Mouse (Mus musculus): ENCODE data around the gene Cyb561d1. TPM values are rescaled to one million over a fixed set of nuclear protein-coding genes. Genes with fewer than 3 reads are reported as not detected.

Gene Cyb561d1
- 10.7 and 11.1 TPM in 2 replicates for polyA plus RNA-seq (2012; rRNA removed; ENCODE audit: low replicate concordance)

GRCm38 (mm10) chr3:108200329-108201323, at the start of gene Cyb561d1:
Cyb561d1 (minus strand) TSS chr3:108201212.

DNA sequence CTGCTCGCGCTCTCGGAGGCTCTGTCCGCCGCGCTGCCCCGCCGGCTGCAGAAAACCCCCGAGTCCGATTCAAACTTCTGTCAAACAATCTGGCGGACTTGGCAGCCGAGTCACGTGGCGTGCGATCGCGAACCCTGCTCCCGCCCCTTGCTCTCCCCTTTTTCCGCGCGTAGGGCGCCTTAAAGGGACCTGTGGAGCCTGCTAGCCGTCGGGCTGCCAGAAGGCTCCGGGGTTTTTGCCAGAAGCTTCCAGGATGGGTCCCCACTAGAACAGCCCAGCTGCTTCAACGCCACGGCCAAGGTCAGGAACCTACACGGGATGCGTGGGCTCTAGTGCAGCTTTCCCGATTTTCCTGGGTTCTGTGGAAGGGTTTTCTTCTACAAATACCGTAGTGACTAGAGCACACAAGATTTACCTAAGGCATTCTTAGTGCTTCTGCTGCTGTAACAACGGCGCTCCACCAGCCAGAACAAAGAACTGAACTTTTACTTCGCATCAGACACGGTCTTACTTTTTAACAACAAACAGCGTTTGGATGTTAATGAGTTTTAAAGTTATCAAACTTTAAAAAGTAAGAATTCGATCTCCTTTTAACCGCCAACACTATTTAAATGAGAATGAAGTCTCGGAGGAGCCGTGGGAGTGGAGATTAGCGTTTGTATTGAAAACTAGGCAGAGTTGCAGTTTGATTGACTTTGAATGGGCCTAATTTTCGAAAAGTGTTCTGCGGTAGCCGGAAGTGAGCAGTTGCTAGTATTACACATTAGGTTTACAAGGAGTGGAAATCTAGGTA, 25.7 kb upstream of the Cyb561d1 start, which contains the start of gene Sypl2:
Gene Sypl2, minus strand, starts transcription at position 91 of the 793 bp plus-strand sequence.

GRCm38 (mm10) chr3:108210771-108211139, 9.7 kb upstream of the Cyb561d1 start, which contains the start of gene Atxn7l2:
Atxn7l2 (minus strand) TSS chr3:108210934.

GRCm38 (mm10) chr3:108186098-108187047, 14.6 kb downstream of the Cyb561d1 start, which contains the start of gene Amigo1:
Amigo1 (plus strand) TSS chr3:108186335.

GRCm38 (mm10) chr3:108154656-108155055, 46.4 kb downstream of the Cyb561d1 start, which contains the start of gene Gpr61:
Gpr61 (minus strand) TSS chr3:108154882.

Other genes with a start within 250 kb of the Cyb561d1 start
- 1.1 TPM in 1 of 2 replicates, not detected in the other for gene Gstm3, start 231.9 kb downstream of the Cyb561d1 start, polyA plus RNA-seq (2012; rRNA removed; ENCODE audit: low replicate concordance)
- 110 and 283 TPM in 2 replicates for gene Gstm2, start 214.8 kb downstream of the Cyb561d1 start, polyA plus RNA-seq (2012; rRNA removed; ENCODE audit: low replicate concordance)
- gene Gstm1, start 183.2 kb downstream of the Cyb561d1 start, polyA plus RNA-seq (2012; rRNA removed; ENCODE audit: low replicate concordance): 833 and 1,200 TPM in 2 replicates
- gene Gstm4, start 156.3 kb downstream of the Cyb561d1 start, polyA plus RNA-seq (2012; rRNA removed; ENCODE audit: low replicate concordance): 18.5 and 36.0 TPM in 2 replicates
- gene Ampd2, start 114.6 kb downstream of the Cyb561d1 start, polyA plus RNA-seq (2012; rRNA removed; ENCODE audit: low replicate concordance): 116 and 159 TPM in 2 replicates
- gene Gnat2, start 108.4 kb downstream of the Cyb561d1 start, polyA plus RNA-seq (2012; rRNA removed; ENCODE audit: low replicate concordance): 0.10 and 0.18 TPM in 2 replicates
- 12.4 and 25.6 TPM in 2 replicates for gene Gnai3, start 55.1 kb downstream of the Cyb561d1 start, polyA plus RNA-seq (2012; rRNA removed; ENCODE audit: low replicate concordance)
- not detected in 2 replicates for gene Gpr61, start 46.3 kb downstream of the Cyb561d1 start, polyA plus RNA-seq (2012; rRNA removed; ENCODE audit: low replicate concordance)
- gene Amigo1, start 14.9 kb downstream of the Cyb561d1 start, polyA plus RNA-seq (2012; rRNA removed; ENCODE audit: low replicate concordance): 27.8 and 29.8 TPM in 2 replicates
- gene Atxn7l2, start 9.7 kb upstream of the Cyb561d1 start, polyA plus RNA-seq (2012; rRNA removed; ENCODE audit: low replicate concordance): 8.3 and 10.7 TPM in 2 replicates
- gene Sypl2, start 25.4 kb upstream of the Cyb561d1 start, polyA plus RNA-seq (2012; rRNA removed; ENCODE audit: low replicate concordance): 67.2 TPM in 1 of 2 replicates, not detected in the other
- gene Psma5, start 55.7 kb upstream of the Cyb561d1 start, polyA plus RNA-seq (2012; rRNA removed; ENCODE audit: low replicate concordance): 24.1 and 63.3 TPM in 2 replicates
- 76.0 and 116 TPM in 2 replicates for gene Sort1, start 82.9 kb upstream of the Cyb561d1 start, polyA plus RNA-seq (2012; rRNA removed; ENCODE audit: low replicate concordance)
- not detected in 2 replicates for gene Mybphl, start 163.7 kb upstream of the Cyb561d1 start, polyA plus RNA-seq (2012; rRNA removed; ENCODE audit: low replicate concordance)
- gene Psrc1, start 182.6 kb upstream of the Cyb561d1 start, polyA plus RNA-seq (2012; rRNA removed; ENCODE audit: low replicate concordance): 4.8 and 6.7 TPM in 2 replicates
- gene Celsr2, start 214.3 kb upstream of the Cyb561d1 start, polyA plus RNA-seq (2012; rRNA removed; ENCODE audit: low replicate concordance): 32.1 and 57.6 TPM in 2 replicates
- 36.3 and 38.8 TPM in 2 replicates for gene Sars, start 244.0 kb upstream of the Cyb561d1 start, polyA plus RNA-seq (2012; rRNA removed; ENCODE audit: low replicate concordance)